Mouse (Mus musculus) thymus, postnatal 0 days (tissue): ENCODE results near the gene Ufd1. TPM values are rescaled to one million over a fixed set of nuclear protein-coding genes. Genes with fewer than 3 reads are reported as not detected.
"Not testable (repeated sequence)": the region's sequence is repeated elsewhere in the genome, so short reads cannot be mapped to it uniquely, and the experiment has no call there.

Experiments
- DNase-seq: peaks from one replicate; pipeline ENCODE4 v3.0.0-alpha.2; 2015; ENCODE audit warnings: low spot score
- polyA plus RNA-seq: library from polyadenylated mRNA; unstranded; fragments of >200 nt; fragmentation: Nextera tagmentation; extraction: Ambion mirVana; gene quantifications from 2 replicates; pipeline ENCODE4 v1.2.1, GENCODE M21; 2015

Ufd1 gene
- polyA plus RNA-seq, 1 experiment from 2014 or later, result 111 TPM

DNA sequence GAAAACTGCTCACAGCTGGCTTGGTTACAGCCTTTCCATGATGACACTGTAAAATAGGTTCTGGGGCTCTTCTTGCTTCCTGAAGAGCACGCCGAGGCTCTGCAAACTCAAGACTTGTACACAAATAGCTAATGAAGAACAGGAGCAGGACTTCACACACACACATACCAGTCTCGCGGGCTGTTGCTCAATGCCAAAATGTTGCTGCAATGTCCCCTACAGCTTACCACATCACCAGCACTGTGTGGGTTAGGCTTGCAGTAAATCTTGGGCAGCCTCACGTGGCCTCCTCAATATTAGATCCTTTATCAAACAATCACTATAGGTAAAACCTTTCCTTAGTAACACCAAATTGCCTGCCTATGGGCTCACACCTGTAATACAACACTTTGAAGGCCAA lies 2.6 kb upstream of the Ufd1 start:
- no peak for DNase-seq

GRCm38 (mm10) chr16:18811032-18811431 lies 547 bp upstream of the Ufd1 start:
- no peak for DNase-seq

DNA sequence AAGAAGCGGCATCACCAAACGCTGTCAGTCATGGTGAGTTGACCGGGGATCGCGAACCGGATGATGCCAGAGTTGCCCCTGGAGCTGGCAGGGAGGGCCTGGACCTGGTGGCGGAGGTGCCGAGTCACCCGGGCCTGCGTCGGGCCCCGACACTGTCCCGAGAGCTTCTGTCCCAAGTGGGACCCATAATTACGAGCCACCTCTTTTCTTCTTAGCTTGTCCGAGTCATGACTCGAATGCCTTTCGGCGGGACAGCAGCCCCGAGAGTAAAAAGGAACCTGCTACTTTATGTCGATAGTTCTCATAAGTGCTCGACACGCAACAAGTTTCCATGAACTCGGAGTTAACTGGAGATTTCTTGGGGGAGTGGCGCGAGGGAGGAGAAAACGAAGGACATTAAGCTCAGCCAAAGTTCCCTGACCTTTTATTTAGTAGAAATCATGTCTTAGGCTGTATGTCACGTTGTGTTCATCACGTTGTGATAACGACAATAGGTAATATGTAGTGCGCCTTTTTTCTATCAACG lies 869 bp downstream of the Ufd1 start:
- no peak for DNase-seq

DNA sequence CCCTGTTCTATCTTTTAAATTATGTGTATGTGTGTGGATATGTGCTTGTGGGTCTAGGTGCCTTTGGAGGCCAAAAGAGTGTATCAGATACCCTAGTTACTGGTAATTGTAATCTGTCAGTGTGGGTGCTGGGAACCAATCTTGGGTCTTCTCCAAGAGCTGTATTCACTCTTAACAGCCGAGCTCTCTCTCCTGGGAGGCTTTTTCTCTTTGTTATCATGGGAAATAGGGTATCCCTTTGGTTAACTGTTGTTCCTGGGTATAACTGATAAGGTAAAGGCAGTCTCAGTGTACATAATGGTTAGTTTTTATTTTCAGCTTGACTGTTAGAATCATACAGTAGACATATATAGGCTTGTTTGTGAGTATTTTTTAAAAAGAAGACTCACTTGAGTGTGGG lies 10.8 kb downstream of the Ufd1 start:
- no peak for DNase-seq

DNA sequence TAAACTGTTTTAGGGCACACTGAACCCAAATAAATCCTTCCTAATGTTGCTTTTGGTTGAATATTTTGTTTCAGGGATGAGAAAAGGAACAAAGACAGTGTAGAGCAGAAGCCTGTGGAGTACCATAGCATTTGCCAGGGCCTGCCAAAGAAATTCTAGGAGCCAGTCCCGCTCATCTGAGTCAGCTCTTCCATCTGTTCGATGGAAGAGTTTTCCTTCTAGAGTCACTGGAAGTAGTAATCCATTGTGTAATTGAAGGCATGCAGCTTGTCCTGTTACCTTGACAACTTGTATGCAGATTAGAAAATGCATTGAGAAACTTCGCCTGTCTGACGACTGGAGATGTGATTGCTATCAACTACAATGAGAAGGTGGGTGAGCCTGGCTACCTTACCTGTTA lies 11.3 kb downstream of the Ufd1 start:
- DNase-seq, result no peak

DNA sequence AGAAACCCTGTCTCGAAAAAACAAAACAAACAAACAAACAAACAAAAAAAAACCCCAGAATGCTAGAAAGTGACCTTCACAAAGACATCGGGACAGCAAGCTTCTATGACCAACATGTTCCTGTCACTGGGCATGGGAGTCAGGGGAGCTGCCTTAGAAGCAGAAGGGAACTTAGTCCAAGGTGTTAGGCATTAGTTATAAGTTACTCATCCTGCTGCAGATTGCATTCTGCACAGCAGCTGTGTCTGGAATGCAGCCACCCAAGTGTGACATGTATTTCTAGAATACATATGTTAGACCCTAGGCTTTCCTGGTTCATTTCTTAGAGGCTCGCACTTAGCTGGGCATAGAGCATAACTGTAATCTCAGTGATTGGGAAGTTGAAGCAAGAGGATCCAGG lies 17.1 kb downstream of the Ufd1 start:
- no peak for DNase-seq

DNA sequence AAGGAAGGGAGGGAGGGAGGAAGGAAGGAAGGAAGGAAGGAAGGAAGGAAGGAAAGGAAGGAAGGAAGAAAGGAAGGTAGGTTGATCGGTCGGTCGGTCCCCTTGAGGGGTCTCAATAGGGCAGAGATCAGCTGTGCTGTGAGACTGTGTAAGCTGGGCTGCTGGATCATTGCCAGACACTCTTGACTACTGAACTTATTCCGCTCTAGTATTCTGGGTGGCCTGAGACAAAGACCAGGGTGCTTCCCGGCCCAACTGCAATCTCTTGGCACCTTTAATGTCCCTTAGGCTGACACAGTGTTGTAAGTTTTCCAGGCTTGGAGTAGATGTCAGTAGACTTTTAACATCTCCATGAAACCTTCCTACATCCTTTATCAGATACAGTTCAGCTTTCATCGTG lies 17.5 kb downstream of the Ufd1 start:
- no peak for DNase-seq

GRCm38 (mm10) chr16:18833486-18833885 lies 21.9 kb downstream of the Ufd1 start:
- no peak for DNase-seq

- DNase-seq, result no peak
These were observed 24.5 kb downstream of the Ufd1 start for GRCm38 (mm10) chr16:18836073-18836467.

DNA sequence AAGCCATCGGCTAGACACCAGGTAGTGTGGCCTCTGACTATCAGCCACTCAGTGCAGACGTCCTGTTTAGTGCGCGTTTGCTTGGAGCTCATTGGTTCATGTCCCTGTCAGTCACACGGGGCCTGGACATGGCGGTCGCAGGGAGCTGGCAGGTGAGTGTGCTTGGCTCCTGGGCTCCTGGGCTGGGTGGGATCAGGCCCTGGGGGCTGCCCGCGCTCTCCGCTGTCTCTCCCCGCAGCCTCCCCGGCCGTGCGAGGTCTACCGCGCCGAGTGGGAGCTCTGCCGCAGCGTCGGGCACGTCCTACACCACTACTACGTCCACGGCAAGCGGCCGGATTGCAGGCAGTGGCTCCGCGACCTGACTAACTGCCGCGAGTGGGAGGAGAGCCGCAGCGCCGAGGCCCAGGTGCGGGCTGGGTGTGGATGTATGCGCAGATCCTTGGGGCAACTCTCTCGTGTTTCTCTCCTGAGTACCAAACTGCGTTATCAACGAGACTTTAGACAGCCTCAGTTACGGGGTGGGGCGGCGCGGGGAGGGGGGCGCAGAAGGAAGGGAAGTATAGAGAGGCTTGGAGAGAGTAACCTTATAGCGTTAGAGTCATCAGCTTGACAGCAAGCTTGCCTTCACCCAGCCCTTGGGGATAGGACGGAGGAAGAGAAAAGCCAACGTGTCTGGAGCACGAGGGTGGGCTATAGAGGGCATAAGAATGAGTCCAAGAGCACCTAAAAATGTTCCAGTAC lies 25.1 kb downstream of the Ufd1 start, which contains the start of the genes 2510002D24Rik and Gm28539:
TSS of gene 2510002D24Rik (plus strand) at position 111 of the 741 bp plus-strand sequence.
TSS of gene Gm28539 (plus strand) at position 117 of the 741 bp plus-strand sequence.
- DNase-seq, result peak; percentile 92

GRCm38 (mm10) chr16:18838346-18838745 lies 26.8 kb downstream of the Ufd1 start:
- no peak for DNase-seq

DNA sequence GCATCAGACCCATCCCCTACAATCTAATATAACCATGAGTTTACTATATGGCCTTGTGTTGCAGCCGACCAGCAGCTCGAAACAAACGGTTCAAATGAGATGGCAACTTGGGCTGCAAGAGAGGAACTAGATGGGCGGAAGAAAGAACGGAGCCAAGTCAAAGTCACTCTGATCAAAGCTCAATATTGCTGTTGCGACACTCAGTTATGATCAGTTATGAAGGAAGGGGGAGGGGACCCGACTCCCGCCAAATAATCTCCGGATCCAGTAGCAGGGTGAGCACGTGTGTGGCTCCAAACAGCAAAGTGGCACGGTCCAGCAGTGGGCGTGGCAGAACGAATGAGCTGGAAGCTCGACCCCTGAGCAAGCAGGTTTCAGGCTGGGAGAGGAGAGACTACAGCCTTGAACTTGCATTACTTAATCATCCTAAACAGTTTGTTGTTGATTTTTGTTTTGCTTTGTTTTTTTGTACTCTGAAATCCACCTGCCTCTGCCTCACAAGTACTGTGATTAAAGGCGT lies 34.8 kb downstream of the Ufd1 start:
- DNase-seq, result no peak

DNA sequence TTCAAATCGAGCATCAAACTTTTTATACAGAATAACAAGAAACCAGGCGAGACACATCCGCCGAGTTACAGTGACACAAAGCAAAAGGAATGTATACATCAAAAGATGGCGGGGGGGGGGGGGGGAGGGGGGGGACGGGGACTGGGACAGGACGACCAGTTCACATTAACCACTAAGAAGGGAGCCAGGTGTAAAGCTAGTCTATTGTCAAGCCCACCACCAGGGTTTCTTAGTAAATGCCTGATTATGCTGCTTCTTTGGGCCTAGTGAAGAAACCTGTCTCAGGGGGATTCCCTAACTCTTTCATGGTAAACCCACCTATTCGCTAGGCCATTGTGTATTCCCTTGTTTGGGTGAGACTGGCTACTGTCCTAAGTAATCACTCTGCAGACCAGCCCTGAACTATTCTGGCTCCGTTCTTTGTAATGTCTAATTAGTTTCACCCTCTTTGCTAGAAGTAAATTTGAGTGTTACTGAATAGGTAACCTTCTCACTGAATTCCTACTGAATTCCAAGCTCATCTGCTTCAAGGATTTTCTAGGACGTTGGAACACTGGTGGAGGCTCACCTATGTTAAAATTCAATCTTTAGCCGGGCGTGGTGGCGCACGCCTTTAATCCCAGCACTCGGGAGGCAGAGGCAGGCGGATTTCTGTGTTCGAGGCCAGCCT lies 38.1 kb downstream of the Ufd1 start:
- not testable (repeated sequence) for DNase-seq

- DNase-seq, result peak; percentile 75
These were observed 47.0 kb downstream of the Ufd1 start for GRCm38 (mm10) chr16:18858551-18858950.

- no peak for DNase-seq
These were observed 48.6 kb downstream of the Ufd1 start for GRCm38 (mm10) chr16:18860186-18860585.

GRCm38 (mm10) chr16:18870495-18870894 lies 58.9 kb downstream of the Ufd1 start:
- DNase-seq, result not testable (repeated sequence)

DNA sequence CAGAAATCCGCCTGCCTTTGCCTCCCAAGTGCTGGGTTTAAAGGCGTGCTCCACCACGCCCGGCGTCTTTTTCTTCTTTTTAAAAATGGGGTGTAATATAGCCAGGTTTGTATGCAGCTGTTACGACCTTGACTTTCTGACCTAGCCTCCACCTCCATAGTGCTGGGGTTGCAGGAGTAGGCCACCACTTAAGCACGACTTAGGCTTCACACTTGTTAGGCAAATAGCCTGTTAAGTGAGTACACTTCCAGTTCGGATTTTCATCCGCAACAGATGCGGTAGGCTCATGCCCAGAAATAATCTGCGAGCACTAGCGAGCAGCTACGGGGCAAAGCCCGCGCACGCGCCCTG lies 64.5 kb downstream of the Ufd1 start:
- DNase-seq, result no peak

- DNase-seq, result peak; percentile 91
These were observed 65.1 kb downstream of the Ufd1 start, which contains the start of the genes Mrpl40 and Hira for GRCm38 (mm10) chr16:18876442-18877308. TSS of gene Mrpl40 (minus strand) at chr16:18876862. TSS of gene Hira (plus strand) at chr16:18877037.

- peak; percentile 82 for DNase-seq
These were observed 66.0 kb downstream of the Ufd1 start for GRCm38 (mm10) chr16:18877386-18878090.

GRCm38 (mm10) chr16:18878091-18878720 lies 66.6 kb downstream of the Ufd1 start:
- DNase-seq, result no peak
